Mouse (Mus musculus) midbrain, embryonic 16.5 days (tissue): ENCODE data around the gene Fam19a5. TPM values are rescaled to one million over a fixed set of nuclear protein-coding genes. Genes with fewer than 3 reads are reported as not detected.
A peak's percentile ranks its signal among the peaks of the same experiment; 100 is the strongest.

ENCODE experiments used
- ATAC-seq: fragments of 200-750 bp; cut with Nextera tagmentation; 2 replicates; pipeline ENCODE4 v1.8.0; 2017; ENCODE audit warnings: moderate TSS enrichment
- H3K27ac ChIP-seq: fragments of 300-500 bp; sonication (generic); 2 replicates; pipeline ENCODE4 v1.5.1; 2014; ENCODE audit warnings: mild to moderate bottlenecking, low read length, mixed read lengths
- H3K27me3 ChIP-seq: fragments of 300-500 bp; sonication (generic); 2 replicates; pipeline ENCODE4 v1.6.1; 2014; ENCODE audit warnings: low read depth, low read length, mixed read lengths; ENCODE audit not compliant: control insufficient read depth, insufficient read depth
- H3K36me3 ChIP-seq: fragments of 300-500 bp; sonication (generic); 2 replicates; pipeline ENCODE4 v1.6.1; 2014; ENCODE audit warnings: mild to moderate bottlenecking, low read length, moderate library complexity, mixed read lengths; ENCODE audit not compliant: control insufficient read depth, insufficient read depth
- H3K4me1 ChIP-seq: fragments of 300-500 bp; sonication (generic); 2 replicates; pipeline ENCODE4 v1.6.1; 2014; ENCODE audit warnings: mild to moderate bottlenecking, low read length, mixed read lengths; ENCODE audit not compliant: control insufficient read depth, insufficient read depth
- H3K4me2 ChIP-seq: fragments of 300-500 bp; sonication (generic); 2 replicates; pipeline ENCODE4 v1.6.1; 2014; ENCODE audit warnings: mild to moderate bottlenecking, low read length, mixed read lengths
- H3K4me3 ChIP-seq: fragments of 300-500 bp; sonication (generic); 2 replicates; pipeline ENCODE4 v1.5.1; 2014; ENCODE audit warnings: low read depth, mild to moderate bottlenecking, low read length, moderate library complexity, mixed read lengths
- H3K9ac ChIP-seq: fragments of 300-500 bp; sonication (generic); 2 replicates; pipeline ENCODE4 v1.6.1; 2014; ENCODE audit warnings: low read depth, low read length, mixed read lengths
- H3K9me3 ChIP-seq: fragments of 300-500 bp; sonication (generic); replicated peaks from 2 replicates; pipeline ENCODE4 v1.6.1; 2014; ENCODE audit warnings: mild to moderate bottlenecking, low read length, mixed read lengths; ENCODE audit not compliant: control insufficient read depth, poor library complexity, severe bottlenecking
- WGBS: fragments of 180-500 bp; shearing (Covaris S2); extraction: QIAGEN DNeasy Blood & Tissue Kit; methylation state at CpG from one replicate; pipeline ENCODE4 v1.1.7; 2014; 5-methylcytosine and 5-hydroxymethylcytosine counted together
- polyA plus RNA-seq: library from polyadenylated mRNA; unstranded; fragments of >200 nt; fragmentation: Nextera tagmentation; extraction: Ambion mirVana; gene quantifications from 2 replicates; pipeline ENCODE4 v1.2.1, GENCODE M21; 2015

Fam19a5 gene
- polyA plus RNA-seq, 1 experiment from 2014 or later, result 28.5 TPM

DNA sequence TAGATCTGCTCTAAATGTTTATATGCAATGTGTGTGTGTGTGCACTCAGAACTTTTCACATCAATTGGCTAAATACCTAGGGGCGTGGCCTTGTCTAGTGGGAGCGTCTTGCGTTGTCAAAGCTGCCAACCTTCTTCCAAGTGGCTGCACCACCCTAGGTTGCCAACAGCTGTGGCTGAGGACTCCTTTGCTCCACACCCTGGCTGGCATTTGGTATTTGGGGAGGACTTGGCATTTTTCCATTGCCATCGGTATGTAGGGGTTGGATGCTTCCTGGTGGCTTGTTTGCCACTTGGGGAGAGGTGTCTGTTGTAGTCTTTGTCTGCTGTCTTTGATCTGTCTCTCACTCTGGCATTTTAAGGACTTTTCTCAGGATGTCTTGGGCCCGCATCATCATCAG lies 124.0 kb downstream of the Fam19a5 start:
- Histone ChIP-seq H3K4me2 (no peak overlapping the region), H3K36me3 (no peaks in the 10 kb centered on the region), H3K9me3 (no peaks in the 10 kb centered on the region), H3K4me1 (peaks cover 7% of the 10 kb centered on the region), H3K4me3 (no peak overlapping the region), H3K27me3 (no peaks in the 10 kb centered on the region), H3K27ac (no peak overlapping the region), H3K9ac (no peak overlapping the region)
- WGBS, result 78% methylated on average over 5 of the region's 5 CpGs
- ATAC-seq, result no peak

DNA sequence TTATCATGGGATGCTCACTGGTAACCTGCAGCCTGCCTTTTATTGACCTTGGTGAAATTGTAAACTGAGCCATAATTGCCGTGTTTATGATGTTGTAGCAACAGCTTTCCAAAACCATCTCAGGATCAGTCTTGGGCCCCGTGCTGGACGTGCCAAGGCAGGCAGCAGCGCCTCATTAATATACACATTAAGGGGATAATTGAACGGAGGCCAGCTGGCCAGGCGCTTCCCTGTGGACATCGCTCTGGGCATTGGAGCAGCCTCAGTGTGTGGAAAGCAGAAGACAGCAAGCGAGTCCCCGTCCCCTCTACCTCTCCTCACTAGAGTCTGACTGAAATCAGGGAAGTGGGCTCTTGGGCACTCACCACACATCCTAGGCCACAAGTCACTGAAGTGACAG lies 127.8 kb downstream of the Fam19a5 start:
- Histone ChIP-seq H3K27me3 (no peaks in the 10 kb centered on the region), H3K36me3 (no peaks in the 10 kb centered on the region), H3K9ac (no peak overlapping the region), H3K9me3 (no peaks in the 10 kb centered on the region), H3K4me3 (no peak overlapping the region), H3K27ac (no peak overlapping the region), H3K4me2 (no peak overlapping the region), H3K4me1 (peaks cover 5% of the 10 kb centered on the region)
- no peak for ATAC-seq
- WGBS, result 38% methylated on average over 9 of the region's 9 CpGs

DNA sequence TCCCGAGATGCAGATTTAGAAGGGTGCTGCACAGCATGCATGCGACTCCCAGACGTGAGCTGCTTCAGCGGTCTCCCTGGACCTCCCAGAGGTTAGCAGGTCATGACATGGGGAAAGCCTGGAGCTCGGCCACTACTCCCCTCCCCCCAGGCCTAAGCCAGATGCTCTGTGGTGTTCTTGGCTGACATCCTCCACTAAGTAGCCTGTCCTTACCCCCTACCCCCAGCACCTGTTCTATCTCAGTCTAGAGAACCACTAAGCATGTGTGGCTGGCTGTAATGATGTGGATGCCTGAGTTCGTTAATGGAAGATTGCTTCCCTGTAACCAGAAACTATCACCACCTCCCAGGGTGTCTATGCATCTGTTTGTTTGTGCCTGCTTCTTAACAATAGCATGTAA lies 134.6 kb downstream of the Fam19a5 start:
- H3K4me3 ChIP-seq, result no peak overlapping the region
- ATAC-seq, result no peak
- 43% methylated on average over 6 of the region's 6 CpGs for WGBS
- no peak overlapping the region for H3K27ac ChIP-seq
- H3K36me3 ChIP-seq, result no peaks in the 10 kb centered on the region
- no peak overlapping the region for H3K9ac ChIP-seq
- peaks cover 4% of the 10 kb centered on the region; the same call in 1 of the 2 replicates for H3K4me1 ChIP-seq
- H3K9me3 ChIP-seq, result no peaks in the 10 kb centered on the region
- no peak overlapping the region for H3K4me2 ChIP-seq
- H3K27me3 ChIP-seq, result no peaks in the 10 kb centered on the region

DNA sequence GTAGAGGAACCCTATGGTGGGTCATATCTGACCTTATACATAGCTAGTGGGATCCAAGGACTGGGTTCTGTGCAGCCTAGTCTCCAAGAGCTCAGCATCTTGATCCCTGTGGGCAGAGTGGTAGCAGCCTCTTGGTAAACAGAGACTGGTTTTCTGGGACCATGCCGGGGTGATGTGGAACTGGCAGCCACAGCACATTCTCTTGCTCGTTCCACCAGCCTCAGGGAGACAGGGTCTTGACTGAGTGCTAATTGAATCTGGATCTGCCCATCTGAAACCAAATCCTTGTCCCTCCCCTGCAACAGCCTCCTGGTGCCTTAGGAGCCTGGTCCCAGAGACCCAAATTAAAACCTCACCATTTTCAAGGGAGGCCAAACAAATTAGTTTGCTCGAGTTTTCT lies 138.3 kb downstream of the Fam19a5 start:
- no peak for ATAC-seq
- H3K4me1 ChIP-seq, result peaks cover 17% of the 10 kb centered on the region
- H3K9ac ChIP-seq, result no peak overlapping the region
- H3K4me3 ChIP-seq, result no peak overlapping the region
- H3K27me3 ChIP-seq, result no peaks in the 10 kb centered on the region
- H3K36me3 ChIP-seq, result no peaks in the 10 kb centered on the region
- no peak overlapping the region for H3K27ac ChIP-seq
- no peaks in the 10 kb centered on the region for H3K9me3 ChIP-seq
- WGBS, result 78% methylated on average over 3 of the region's 3 CpGs
- no peak overlapping the region for H3K4me2 ChIP-seq

DNA sequence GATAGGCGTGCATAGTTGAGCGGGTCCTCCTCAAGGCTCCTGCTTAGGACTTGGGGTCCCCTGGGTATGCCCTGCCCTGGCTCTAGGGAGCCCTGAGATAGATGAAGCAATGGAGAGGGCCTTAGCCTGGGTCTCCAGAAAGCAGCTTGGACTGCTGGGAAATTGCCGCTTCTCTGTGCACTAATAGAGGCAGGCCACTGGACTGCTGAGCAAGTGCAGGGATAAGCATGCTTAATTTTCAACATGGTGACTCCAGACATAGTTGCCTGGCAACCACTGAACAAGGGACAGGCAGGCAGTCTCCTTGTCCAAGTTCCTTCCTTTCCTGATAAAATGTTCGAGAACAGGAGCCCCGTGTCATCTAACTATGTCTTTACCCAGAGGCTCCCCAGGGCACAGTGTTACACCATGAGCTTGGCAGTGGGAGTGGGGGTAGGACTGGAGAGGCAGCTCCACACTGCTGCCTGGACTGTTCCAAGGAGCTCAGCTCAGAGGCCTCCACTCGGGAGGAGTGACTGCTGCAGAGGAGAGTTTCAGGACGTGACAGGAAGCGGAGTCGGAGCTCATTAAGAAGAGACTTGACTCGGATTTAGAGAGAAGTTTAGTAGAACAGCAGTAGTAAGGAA lies 142.4 kb downstream of the Fam19a5 start:
- peak; percentile 61; the same call in 1 of the 2 replicates for ATAC-seq
- peak overlapping the region; percentile 50; the same call in 1 of the 2 replicates for H3K27ac ChIP-seq
- no peak overlapping the region for H3K9ac ChIP-seq

DNA sequence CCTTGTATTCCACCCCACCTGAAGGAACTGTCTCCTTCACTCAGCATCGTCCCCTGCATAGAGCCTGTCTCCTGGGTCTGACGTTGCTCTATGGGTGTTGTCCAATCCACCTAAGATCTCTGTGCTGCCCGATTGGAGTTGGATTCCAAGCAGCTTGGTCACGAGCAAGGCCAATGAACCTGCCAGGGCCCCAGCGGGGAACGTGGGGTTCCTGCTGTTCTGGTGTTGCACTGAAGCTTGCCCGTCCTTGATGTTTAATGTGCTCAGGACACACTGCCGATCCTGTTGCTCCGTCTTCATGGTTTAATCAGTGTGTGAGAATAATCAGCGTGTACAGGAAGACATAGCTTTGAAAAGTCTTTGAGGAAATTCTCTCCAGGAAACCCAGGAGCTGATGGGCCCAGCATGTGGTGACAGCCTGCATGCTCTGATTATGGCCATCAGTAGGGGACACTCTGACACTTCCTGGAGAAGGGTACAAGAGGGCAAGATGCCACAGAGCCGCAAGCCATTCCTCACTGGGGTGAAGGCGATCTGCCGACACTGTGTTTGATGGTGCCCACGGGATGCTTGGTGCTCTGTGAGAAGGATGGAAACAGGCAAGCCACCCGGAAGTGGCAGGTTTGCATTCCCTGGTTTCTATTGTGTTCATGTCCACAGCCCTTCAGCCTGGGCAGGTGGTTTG lies 147.3 kb downstream of the Fam19a5 start:
- Histone ChIP-seq H3K27ac (no peak overlapping the region), H3K36me3 (no peaks in the 10 kb centered on the region), H3K27me3 (no peaks in the 10 kb centered on the region), H3K4me2 (no peak overlapping the region), H3K9me3 (no peaks in the 10 kb centered on the region), H3K4me1 (peaks cover 11% of the 10 kb centered on the region), H3K4me3 (no peak overlapping the region), H3K9ac (no peak overlapping the region)
- ATAC-seq, result no peak
- 77% methylated on average over 15 of the region's 15 CpGs for WGBS

More for the DNA sequence above, 142.4 kb downstream of the Fam19a5 start:
- 47% methylated on average over 10 of the region's 10 CpGs for WGBS
- no peak overlapping the region for H3K4me3 ChIP-seq
- H3K4me1 ChIP-seq, result peaks cover 16% of the 10 kb centered on the region
- no peaks in the 10 kb centered on the region for H3K27me3 ChIP-seq
- H3K9me3 ChIP-seq, result no peaks in the 10 kb centered on the region
- no peaks in the 10 kb centered on the region for H3K36me3 ChIP-seq
- no peak overlapping the region for H3K4me2 ChIP-seq

DNA sequence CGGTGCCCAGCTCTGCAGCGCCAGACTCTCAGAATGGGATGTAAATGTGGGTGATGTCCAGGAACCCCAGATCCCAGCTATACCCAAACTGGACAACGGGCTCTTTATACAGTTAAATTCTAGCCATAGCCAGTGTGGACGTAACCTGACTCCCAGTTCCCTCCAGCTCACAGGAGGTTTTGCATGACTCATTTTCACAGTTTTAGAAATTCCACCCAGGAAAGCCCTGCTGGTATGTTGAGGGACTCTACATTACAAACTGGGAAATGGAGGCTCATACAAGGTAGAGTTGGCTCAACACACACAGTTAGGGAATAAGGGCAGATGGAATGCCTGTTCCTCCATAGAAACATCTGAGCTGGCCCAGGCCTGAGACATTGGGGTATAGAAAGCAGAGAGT lies 147.9 kb downstream of the Fam19a5 start:
- Histone ChIP-seq H3K4me3 (no peak overlapping the region), H3K9me3 (no peaks in the 10 kb centered on the region), H3K4me2 (no peak overlapping the region), H3K27ac (no peak overlapping the region), H3K36me3 (no peaks in the 10 kb centered on the region), H3K4me1 (peaks cover 9% of the 10 kb centered on the region), H3K9ac (no peak overlapping the region), H3K27me3 (no peaks in the 10 kb centered on the region)
- ATAC-seq, result no peak
- WGBS, result 94% methylated on average over 4 of the region's 4 CpGs

DNA sequence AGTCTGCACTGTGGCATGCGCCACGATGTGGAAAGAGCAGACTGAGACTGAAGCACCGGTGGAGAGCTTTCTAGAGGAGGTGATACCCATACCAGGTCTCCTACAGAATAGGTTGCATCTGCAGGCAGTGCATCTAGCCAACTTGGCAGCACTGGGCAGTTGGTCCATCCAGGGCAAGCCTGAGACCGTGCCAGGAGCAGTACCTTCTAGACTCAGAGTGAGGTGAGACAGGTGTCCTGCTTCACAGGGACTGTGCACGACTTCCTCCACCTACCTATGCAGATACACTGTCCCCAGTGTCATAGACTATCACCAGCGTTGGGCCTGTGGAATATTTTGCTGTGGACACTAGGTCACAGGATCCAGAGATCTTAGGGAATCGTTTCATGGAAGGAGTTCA lies 148.3 kb downstream of the Fam19a5 start:
- H3K4me3 ChIP-seq, result no peak overlapping the region
- 93% methylated on average over 7 of the region's 7 CpGs for WGBS
- H3K27me3 ChIP-seq, result no peaks in the 10 kb centered on the region
- H3K27ac ChIP-seq, result no peak overlapping the region
- no peaks in the 10 kb centered on the region for H3K9me3 ChIP-seq
- H3K4me2 ChIP-seq, result no peak overlapping the region
- ATAC-seq, result no peak
- no peaks in the 10 kb centered on the region for H3K36me3 ChIP-seq
- H3K4me1 ChIP-seq, result peaks cover 11% of the 10 kb centered on the region
- H3K9ac ChIP-seq, result no peak overlapping the region

DNA sequence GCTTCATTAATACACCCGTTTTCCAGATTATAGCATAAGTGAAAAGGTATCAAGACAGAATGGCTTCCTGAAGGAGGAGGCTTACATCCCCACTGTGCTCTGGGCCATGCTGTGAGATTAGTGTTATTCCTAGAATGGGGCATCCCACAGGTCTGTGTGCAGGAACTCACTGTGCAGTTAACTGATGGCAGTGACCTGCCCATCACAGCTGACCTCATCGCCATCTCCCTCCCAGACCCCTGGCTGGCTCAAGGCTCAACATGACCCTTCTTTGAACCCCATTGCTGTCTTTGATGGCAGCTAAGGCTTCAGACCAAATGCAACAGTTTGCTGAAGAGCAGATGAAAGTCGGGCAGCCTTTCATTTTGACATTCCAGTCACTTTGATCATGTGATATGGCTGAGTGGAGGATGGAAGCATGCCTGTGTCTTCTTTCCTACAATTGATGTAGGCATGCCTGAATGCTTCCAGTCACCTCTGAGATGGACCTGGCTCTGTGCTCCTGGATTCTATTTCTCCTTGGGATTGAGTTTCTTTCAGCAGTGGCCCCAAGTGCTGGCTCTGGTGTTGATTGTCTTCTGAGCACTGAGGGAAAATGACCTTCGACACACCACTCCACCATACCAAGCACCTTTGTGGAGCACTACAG lies 148.9 kb downstream of the Fam19a5 start:
- Histone ChIP-seq H3K27ac (no peak overlapping the region), H3K36me3 (no peaks in the 10 kb centered on the region), H3K9me3 (no peaks in the 10 kb centered on the region), H3K4me1 (peaks cover 14% of the 10 kb centered on the region), H3K4me3 (no peak overlapping the region), H3K9ac (no peak overlapping the region), H3K27me3 (no peaks in the 10 kb centered on the region), H3K4me2 (no peak overlapping the region)
- WGBS, result 83% methylated on average over 4 of the region's 4 CpGs
- no peak for ATAC-seq
